Mouse (Mus musculus): ENCODE measurements around the gene Fam45a.

DNA sequence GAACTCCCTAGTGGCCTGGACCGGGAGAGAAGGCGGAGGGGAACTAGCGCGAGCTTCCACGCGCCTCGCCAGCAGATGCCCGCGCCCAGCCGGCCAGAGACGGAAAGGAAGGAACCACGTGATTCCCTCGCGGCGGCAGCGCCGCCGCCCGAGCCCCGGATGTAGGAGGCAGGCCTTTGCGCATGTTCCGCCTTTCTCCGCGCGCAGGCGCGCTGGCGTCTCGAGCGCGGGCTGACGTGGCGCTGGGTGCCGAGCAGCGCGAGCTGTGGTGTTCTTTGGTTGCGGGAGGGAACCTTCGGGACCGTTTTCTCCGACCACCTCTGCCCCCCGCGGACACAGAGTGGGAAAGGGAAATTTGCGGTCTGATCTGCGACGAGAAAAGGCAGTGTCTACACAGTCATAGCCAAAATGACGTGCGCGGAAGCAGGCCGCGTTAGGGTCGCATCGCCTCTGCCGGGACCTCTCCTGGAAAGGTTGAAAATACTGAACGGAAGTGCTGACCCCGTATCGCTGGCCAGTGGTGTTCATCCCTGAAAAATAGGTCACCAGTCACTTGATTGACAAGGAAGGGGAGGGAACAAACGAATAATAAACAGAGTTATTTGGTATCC is 20.7 kb upstream of the Fam45a start, which contains the start of gene Eif3a:
- TF ChIP-seq CTCF (IDR thresholded peaks at IDR 0.05; ENCODE audit: extremely low read depth, insufficient read depth, insufficient read length, insufficient replicate concordance) = no peak
- TF ChIP-seq POLR2A (IDR thresholded peaks at IDR 0.05; ENCODE audit: low read depth, low read length) = peak; percentile 93

Data from spleen, adult 2 months (tissue).